Mouse (Mus musculus): ENCODE measurements around the gene Etv5.
"Not testable (repeated sequence)": the region's sequence is repeated elsewhere in the genome, so short reads cannot be mapped to it uniquely, and the experiment has no call there.

The Etv5 gene

DNA sequence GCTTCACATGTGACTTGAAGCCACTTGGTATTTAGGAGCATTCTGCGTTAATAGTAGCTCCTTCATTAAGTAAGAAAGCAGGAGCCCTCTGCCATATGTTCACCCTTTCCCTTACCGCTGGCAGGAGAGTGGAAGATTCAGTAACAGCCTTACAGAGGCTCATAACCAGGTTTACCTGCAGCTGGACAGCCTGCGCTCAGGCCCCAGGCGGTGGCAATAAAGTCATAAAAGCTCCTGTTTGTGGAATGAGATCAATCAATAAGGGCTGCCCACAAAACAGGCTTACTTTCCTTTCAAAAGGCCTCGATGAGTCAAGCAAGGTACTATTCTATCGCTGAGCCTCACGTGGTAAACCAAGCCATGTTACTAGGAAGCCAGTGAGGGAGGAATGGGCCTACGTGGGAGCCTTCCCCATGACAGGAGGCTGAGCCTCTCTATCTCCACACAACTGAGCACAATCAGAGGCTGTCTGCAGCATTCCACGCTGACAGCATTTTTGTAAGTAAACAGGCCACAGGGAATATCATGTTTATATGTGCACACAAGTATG lies 49.1 kb downstream of the Etv5 start:
- no peak for DNase-seq

DNA sequence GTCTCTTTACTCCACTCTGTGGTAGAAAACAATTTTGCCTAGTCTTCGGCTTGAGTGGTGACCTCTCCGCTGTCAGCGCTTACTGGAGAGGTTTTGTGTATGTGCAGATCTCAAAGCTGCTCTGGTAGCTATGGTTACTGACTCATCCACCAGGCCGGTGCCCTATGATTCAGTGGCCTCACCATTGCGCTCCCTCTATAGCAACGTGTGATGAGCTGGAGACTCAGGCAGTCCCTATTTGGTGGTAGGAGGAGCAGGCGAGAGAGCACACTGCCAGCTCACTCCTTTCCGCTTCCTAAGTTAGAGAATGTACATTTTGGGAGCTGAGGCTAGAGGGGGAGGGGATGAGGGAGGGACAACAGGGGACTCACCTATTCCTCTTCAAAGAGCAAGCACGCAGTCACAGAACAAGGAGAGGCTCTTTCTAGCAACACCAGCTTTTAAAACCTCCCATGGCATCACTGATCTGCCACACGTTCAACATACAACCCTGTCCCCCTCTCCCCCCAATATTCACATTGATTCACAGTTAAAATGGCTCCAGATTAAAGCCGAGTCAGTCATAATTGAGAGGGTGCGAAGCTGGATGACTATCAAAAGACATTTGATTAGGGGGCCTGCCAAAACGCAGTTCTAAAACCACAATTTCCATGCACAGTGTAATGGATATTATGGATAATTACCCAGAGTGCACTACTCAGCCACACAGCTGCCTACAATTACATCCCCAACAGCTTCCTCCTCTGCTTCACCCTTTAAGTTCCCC lies 50.2 kb downstream of the Etv5 start:
- DNase-seq, result no peak

DNA sequence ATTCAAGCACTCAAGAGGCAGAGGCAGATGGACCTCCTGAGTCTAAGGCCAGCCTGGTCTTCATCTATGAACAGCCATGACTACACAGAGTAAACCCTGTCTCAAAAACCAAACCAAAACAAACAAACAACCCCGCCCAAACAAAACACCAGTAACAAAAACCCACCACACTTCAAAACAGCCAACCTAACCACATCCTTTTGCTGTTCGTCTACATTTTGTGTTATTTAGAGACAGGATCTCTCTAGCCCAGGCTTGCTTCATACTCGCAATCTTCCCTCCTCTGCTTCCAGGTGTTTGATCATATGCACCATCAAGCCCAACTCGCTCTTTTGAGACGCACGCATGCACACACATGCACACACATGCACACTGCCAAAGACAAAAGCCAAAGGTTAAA lies 51.8 kb downstream of the Etv5 start:
- DNase-seq, result no peak

DNA sequence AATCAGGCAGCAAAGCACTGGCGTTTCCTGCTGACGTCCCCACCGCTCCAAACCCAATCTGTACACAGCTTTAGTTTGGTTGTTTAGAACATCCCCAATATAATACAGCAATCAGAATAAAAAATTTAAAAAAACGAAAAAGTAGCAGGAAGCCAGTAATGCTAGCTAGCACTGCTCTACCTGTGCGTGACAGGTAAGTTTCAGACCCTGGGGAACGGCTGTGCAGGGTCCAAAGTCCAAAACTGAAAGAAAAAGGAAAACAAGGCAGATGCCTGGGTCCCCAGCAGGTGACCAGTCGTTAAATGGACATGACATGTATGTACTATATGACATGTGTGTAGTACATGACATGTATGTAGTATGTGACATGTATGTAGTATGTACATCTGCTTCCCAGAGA lies 57.5 kb downstream of the Etv5 start:
- not testable (repeated sequence) for DNase-seq

DNA sequence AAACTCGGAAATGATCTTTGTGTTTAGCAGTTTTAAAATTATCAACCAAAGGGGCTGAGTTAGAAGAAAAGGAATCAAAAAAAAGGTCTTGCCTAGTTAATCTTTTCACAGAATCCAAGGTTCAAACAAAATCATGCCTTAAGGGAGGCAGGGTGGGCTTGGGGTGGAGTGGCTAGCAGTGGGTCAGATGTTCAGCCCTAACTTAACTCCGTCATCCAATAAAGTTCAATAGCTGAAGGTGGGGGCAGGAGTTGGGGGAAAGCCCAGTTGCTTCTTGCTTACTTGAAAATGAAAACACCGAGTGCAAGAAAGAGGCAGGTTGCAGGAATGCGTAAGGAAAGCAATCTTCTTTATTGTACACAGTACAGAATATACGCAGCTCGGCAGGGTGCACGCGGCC lies 58.5 kb downstream of the Etv5 start:
- no peak for DNase-seq

DNA sequence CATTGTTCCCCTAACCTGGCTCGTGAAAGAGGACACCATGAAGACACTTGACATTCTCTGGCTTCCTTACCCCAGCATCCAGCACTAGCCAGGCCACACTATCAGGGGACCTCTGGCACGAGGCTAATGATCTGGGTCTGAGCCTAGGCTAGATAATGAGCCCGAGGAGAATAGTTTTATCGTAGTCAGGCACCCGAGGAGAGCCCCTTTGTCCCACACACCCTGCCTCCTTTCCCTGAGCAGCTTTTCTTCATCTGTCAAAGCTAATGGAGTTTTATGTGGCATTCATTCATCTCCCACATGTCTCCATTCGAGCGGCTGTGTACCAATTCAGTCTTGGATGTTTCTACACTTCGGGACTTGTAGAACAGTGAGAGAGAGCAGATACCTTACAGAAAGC lies 59.5 kb downstream of the Etv5 start:
- DNase-seq, result no peak

DNA sequence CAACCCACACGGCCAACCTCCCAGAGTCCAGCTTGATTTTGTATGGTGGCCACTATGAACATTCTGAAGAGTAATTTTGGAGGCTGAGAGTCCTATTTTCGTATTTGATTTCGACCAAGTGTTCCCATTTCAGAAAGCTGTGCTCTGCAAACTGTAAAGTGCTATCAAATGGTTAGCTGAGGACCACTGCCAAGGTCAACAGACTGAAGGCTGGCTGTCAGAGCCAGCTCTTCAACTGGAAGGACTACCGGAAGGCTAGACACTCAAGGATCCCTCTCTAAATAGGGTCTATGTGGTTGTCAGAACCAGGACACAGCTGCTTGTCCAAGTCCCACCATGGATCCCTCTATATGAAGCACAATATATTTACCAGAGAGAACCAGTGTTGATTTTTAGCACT lies 60.2 kb downstream of the Etv5 start:
- DNase-seq, result no peak

DNA sequence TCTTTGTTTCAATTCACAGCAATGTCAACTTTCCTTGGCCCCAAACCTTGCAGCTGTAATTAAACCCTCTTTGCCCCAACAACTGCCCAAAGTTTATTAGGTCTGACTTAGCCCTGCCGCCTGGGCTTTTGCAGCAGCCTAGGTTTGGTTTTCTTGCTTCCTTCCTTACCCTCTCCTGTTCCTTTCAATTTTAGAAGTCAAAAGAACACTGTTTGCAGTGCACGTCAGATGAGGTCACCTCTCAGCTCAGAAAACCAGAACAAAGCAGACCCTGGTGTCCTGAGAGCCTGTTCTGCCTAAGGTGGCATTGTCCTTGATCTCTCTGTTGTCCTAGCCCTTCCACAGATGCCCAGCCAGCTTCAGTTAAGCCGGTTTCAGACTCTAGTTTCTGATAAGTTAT lies 61.8 kb downstream of the Etv5 start:
- no peak for DNase-seq

DNA sequence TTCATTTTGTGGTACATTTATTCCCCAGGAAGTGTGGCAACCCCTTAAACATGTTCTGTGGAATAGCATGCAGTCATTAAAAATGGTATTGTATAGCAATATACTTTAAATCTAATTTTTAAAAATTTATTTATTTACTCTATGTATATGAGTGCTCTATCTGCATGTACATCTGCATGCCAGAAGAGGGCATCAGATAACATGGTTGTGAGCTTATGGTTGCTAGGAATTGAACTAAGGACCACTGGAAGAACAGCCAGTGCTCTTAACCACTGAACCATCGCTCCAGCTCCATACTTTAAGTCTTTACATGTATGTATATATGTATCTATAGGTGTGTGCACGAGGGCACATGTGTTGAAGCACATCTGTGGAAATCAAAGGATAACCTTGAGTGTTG lies 64.6 kb downstream of the Etv5 start:
- no peak for DNase-seq

DNA sequence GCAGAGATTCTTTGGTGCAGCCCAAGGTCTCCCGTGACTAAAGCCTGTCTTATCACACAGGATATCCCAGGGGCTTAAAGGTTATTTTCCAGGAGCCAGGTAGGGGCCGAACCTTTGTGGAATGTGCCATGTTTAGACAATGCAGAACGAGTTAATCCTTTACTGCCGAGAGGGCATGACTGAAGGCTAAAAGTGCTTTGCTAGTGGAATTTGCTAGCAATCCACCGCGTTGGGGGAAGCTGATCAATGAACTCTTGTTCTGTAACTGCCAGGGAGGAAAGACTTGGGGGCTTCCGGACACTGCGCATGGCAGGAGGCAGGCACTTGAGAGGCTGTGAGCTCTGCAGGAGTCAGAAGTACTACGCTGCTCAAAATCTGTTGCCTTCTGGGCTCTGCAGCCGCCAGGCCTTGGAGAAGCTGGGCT lies 66.8 kb downstream of the Etv5 start:
- no peak for DNase-seq

DNA sequence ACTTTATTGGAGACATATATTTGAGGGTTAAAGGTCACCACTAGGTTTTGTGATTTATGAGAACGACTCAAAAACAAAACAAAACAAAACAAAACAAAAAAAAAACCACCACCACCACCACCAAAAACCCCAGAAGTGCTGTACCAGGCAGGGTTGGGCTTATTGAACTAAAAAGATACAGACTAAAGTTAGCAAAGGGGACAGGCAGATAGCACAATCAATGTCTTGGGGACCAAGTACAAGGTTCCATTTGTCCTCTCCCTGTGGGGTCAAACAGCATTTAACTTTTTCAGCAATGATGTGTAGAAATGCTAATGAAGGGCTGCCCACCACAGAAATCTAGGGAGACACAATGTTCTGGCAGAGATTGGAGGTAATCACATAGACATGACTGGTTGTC lies 67.3 kb downstream of the Etv5 start:
- no peak for DNase-seq

DNA sequence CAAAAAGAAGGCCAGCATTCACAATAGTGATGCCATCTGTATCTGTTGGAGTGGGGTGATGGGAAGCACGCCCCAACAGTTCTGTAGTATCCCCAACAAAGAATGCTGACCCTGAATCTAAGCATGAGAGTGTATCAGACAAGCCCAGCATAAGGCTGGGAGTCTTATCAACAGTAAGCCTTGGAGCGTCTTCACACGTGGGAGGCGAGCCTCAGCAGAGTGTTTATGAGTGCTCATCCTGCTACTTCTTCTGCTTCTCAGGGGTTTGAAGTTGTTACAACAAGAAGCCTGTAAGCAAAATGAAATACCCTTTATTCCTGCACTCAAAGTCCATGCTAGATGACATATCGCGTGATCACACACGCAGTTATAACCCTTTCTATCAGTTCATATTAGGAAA lies 72.4 kb downstream of the Etv5 start:
- DNase-seq, result no peak

DNA sequence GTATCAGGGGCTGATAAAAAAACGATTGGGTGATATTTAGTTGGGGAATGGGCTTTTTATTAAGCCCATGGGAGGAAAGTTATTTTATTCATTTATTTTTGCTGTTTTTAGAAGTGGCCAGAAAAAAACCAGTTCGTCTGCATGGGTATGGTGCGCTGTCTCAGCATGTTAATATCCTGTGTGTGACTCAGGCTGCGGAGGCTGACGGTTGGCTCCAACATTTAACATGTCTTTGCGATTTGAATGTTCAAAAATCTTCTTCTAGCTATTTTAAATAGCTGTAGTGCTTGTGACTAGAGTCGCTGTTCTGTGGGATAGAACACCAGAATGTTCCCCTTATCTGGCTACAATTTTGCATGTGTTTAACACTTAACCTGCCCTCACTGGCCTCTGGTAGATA lies 73.5 kb downstream of the Etv5 start:
- no peak for DNase-seq

DNA sequence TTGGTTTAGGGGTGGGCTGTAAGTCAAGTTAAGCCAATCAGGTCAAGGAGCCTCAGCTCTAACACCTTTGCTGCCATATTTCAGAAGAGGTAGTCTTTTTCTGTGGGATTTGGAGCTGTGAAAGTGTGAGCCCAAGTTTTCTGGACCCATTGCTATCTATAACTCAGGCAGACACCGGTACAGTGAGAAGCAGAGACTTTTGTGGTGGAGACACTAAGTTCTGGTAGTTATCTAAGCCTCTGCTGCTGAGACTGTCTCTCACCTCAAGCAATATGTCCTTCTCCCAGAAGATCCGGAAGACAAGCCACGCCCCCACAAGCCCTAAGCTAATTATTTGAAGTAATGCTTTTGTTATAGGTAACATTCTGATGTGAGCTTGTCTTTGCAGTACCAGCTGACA lies 73.9 kb downstream of the Etv5 start:
- DNase-seq, result no peak

DNA sequence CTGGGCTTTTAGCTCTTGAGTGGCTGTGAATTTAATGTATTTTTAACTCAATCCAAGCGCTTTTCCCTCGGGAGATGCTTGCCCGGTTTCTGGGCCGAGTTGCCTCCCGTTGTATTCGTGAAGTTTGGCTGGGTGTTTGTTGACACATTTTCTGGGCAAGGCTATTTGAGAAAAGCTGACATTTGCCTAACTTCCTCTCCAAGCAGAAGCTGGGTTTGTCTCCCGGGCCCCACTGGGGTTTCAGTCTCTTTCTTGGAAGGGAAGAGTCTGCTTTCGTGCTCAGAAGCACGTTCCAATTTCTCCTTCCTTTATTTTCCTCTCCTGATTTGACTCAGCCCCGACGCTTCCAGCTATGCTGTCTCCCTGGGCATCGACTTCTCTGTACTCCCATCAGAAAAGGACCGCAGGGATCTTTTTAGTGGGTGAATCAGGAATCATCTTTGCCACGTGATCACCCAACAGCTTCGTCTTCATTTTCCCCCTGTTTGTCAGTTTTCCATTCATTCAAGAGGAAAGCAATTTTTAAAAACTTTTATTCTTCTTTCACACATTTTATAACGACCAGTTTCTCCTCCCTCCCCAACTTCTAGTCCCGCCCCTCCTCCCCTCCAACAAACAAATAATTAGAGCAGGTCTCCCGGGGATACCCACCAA lies 80.7 kb downstream of the Etv5 start:
- DNase-seq, result no peak

DNA sequence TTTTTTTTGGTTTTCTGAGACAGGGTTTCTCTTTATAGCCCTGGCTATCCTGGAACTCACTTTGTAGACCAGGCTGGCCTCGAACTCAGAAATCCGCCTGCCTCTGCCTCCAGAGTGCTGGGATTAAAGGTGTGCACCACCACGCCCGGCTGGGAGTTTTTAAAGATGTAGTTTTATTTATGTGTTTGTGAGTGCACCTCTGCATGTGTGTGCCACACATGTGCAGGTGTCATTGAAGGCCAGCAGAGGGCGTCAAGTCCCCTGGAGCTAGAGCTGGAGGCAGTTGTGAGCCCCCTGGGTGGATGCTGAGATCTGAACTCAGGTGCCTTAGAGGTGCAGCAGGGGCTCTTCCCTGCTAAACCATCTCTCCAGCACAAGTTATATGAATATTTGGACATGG lies 85.3 kb downstream of the Etv5 start:
- not testable (repeated sequence) for DNase-seq

DNA sequence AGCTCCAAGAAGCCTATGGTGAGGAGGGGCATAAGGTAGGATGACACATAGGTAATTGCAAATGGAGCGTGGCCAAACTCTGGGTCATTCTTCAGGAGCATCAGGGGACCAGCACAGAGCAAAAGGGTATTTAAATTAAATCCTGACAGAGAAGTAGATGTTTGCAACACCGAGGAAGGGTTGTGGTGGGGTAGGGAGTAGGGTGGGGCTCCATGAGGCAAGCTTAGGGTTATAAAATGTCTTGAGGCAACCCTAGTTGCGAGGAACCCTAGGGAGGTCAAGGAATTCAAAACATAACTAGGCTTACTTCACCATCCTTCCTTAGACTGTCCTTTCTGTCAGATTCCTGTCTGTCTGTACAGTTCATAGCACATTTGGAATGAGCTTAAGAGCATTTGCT lies 85.9 kb downstream of the Etv5 start:
- no peak for DNase-seq

DNA sequence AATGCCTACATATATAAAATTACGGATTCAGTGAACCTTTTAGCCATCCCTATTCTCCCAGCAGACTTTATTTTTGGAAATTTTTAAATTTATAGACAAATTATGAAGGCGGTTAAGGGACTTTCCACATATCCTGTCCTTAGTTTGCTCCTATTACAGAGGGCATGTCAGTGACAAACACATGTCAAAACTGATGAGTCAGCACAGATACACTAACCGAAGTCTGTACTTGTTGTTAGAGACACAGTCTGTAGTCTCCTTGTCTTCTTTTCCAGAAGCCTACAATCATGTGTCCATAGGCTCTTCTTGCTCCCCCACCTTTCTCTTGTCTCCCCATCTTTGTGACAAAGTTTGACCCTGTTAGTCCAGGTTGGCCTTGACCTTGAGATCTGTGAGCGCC lies 88.3 kb downstream of the Etv5 start:
- DNase-seq, result no peak

DNA sequence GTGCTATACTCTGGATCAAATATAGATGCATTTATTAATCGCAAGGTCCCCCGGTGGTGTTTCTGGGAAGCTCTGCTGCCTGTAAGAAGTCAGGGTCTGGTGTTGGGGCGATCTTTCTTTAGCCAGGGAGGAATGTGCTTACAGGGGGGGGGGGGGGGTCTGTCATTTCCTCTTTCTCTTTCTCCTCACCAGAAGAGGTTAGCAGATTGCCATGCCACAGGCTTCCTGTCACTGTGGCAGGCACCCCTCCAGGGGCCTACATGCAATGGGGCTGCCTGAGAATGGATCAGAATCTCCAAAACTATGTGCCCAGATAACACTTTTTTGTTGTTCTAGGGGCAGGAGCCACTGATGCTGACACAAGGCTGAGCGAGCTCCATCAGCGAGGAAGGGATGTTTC lies 89.7 kb downstream of the Etv5 start:
- DNase-seq, result no peak

DNA sequence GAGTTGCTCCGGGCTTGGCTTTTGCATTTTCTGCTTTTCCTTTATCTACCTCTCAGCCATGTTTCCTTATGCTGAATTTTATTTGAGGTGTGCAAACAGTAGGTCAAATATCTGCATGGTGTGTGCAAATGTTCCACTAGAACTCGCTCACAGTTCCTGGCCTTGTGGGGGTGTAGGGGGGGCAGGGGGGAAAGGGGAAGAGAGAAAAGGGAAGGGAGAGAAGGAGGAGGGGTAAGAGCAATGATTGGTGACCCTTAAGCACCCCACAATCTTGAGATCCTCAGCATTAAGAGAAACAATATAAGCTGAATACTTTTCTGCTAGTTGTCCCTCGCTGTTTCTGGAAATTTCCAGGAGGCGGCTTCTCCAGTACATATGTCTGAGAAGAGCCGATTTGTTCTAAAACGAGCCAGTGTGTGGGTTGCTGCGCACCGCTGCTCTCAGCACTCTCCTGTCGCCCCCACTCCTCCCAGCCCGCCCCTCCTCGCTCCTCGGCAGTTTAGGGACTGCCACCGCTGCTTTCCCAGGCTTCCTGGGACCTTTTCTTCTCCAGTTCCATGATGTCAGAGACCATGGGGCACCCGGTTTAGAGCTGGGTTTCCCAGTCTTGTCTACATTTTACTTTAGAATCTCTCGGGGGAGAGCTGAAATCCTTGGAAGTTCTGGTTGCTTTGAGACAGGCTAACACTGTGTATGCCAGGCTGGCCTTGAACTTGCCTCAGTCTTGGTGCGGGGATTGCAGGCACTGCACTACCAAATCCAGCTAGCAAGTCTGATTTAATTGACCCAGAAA lies 90.8 kb downstream of the Etv5 start:
- no peak for DNase-seq

DNA sequence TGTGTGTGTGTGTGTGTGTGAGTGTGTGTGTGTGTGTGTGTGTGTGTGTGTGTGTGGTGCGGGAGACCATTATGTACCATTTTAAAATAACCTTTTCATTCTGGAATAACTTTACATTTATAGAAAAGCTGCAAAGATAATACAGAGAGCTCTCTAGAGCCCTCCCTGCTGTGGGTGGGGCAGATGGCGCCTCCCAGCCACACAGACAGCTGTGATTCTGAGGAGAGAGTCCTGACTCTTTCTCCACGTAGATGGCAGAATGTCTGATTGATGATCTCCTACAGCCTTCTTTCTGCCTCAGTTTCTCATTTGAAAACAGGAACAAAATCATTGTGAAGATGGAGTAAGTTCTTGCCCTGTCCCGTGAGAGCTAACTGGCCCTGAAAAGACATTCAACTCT lies 91.5 kb downstream of the Etv5 start:
- DNase-seq, result no peak

DNA sequence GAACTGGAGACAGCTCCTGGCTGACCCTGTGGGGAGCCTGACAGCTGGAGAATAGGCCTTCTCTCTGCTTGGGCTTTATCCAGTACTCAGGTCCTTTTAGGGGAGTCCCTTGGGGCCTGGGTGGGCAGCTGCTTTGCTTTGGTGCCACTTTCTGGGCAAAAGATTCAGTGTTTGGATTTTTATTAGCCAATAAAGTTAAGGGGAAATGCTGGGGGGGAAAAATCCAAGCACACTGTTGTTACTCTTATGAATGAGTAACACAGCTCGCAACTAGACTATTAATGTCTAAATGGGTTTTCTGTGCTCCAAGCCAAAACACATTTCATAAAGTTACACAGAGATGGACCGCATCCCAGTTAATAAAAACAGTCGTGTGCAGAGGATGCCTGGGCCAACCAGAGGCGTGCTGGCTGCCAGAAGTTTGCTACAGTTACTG lies 98.3 kb downstream of the Etv5 start:
- DNase-seq, result no peak

DNA sequence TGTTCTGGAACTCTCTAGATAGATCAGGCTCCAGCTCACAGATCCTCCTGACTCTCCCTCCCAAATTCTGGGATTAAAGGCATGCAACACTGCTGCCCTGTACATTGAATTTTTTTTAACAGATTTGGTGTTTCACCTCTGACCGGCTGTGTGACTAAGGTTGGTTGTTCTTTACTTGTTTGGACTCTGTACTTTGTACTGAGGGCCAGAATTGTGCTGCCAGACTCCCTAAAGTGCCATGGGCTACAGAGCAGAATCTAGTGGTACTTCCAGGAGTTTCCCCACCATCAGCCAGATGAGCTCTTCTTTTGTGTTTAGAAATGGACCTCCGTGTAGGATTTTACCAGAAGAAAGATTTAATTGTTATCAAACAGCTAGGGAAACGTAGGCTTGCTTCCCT lies 103.7 kb downstream of the Etv5 start:
- no peak for DNase-seq
